Mouse (Mus musculus) left cerebral cortex, adult 11 months (tissue): ENCODE measurements around the gene Phospho2.
"Not testable (repeated sequence)": the region's sequence is repeated elsewhere in the genome, so short reads cannot be mapped to it uniquely, and the experiment has no call there.

Experiments used
- DNase-seq: peaks from one replicate; pipeline ENCODE4 v3.0.0; 2022; ENCODE audit warnings: low spot score

Gene Phospho2

GRCm38 (mm10) chr2:69789429-69790069, at the start of gene Phospho2, which contains the start of gene Ccdc173:
Phospho2 (plus strand) TSS chr2:69789623.
Ccdc173 (minus strand) TSS chr2:69789575.
- peak; percentile 96 for DNase-seq

GRCm38 (mm10) chr2:69745091-69745490, 44.3 kb upstream of the Phospho2 start:
- DNase-seq, result no peak

GRCm38 (mm10) chr2:69760980-69761379, 28.4 kb upstream of the Phospho2 start:
- DNase-seq, result no peak

- no peak for DNase-seq
Measured at GRCm38 (mm10) chr2:69763340-69763739, 26.1 kb upstream of the Phospho2 start.

GRCm38 (mm10) chr2:69764716-69765115, 24.7 kb upstream of the Phospho2 start:
- DNase-seq, result no peak

GRCm38 (mm10) chr2:69773331-69773730, 16.1 kb upstream of the Phospho2 start:
- no peak for DNase-seq

- DNase-seq, result no peak
Measured at GRCm38 (mm10) chr2:69777985-69778835, 11.2 kb upstream of the Phospho2 start.

GRCm38 (mm10) chr2:69778836-69779177, 10.6 kb upstream of the Phospho2 start:
- no peak for DNase-seq

- no peak for DNase-seq
Measured at GRCm38 (mm10) chr2:69788974-69789373, 449 bp upstream of the Phospho2 start.

GRCm38 (mm10) chr2:69790285-69790684, 862 bp downstream of the Phospho2 start:
- DNase-seq, result peak; percentile 70

GRCm38 (mm10) chr2:69790722-69791121, 1.3 kb downstream of the Phospho2 start:
- no peak for DNase-seq

- DNase-seq, result no peak
Measured at GRCm38 (mm10) chr2:69802911-69803312, 13.5 kb downstream of the Phospho2 start.

GRCm38 (mm10) chr2:69803756-69804155, 14.3 kb downstream of the Phospho2 start:
- DNase-seq, result no peak

GRCm38 (mm10) chr2:69804663-69805062, 15.2 kb downstream of the Phospho2 start:
- not testable (repeated sequence) for DNase-seq

- no peak for DNase-seq
Measured at GRCm38 (mm10) chr2:69810169-69810568, 20.7 kb downstream of the Phospho2 start.

- DNase-seq, result not testable (repeated sequence)
Measured at GRCm38 (mm10) chr2:69811349-69811748, 21.9 kb downstream of the Phospho2 start.

- DNase-seq, result no peak
Measured at GRCm38 (mm10) chr2:69816575-69816974, 27.2 kb downstream of the Phospho2 start.

- DNase-seq, result no peak
Measured at GRCm38 (mm10) chr2:69818350-69819085, 29.1 kb downstream of the Phospho2 start.

- no peak for DNase-seq
Measured at GRCm38 (mm10) chr2:69820201-69820600, 30.8 kb downstream of the Phospho2 start.

- DNase-seq, result no peak
Measured at GRCm38 (mm10) chr2:69821711-69822110, 32.3 kb downstream of the Phospho2 start, which contains the start of gene Klhl23. Klhl23 (plus strand) TSS chr2:69821944.

GRCm38 (mm10) chr2:69822361-69823128, 33.1 kb downstream of the Phospho2 start:
- DNase-seq, result no peak
